Mouse (Mus musculus) stomach, embryonic 16.5 days (tissue): ENCODE results near the gene Ccdc77. TPM values are rescaled to one million over a fixed set of nuclear protein-coding genes. Genes with fewer than 3 reads are reported as not detected.

ENCODE experiments used
- ATAC-seq: fragments of 200-750 bp; cut with Nextera tagmentation; 2 replicates; pipeline ENCODE4 v1.8.0; 2017; ENCODE audit warnings: moderate number of reproducible peaks, moderate TSS enrichment; ENCODE audit not compliant: insufficient read depth, low FRiP score
- H3K27ac ChIP-seq: fragments of 300-500 bp; sonication (generic); 2 replicates; pipeline ENCODE4 v1.5.1; 2014; ENCODE audit warnings: low read length
- H3K27me3 ChIP-seq: fragments of 300-500 bp; sonication (generic); 2 replicates; pipeline ENCODE4 v1.6.1; 2014; ENCODE audit warnings: low read length, control low read depth, mixed read lengths; ENCODE audit not compliant: control insufficient read depth, insufficient read depth
- H3K36me3 ChIP-seq: fragments of 300-500 bp; sonication (generic); 2 replicates; pipeline ENCODE4 v1.6.1; 2014; ENCODE audit warnings: low read length; ENCODE audit not compliant: control insufficient read depth, insufficient read depth
- H3K4me1 ChIP-seq: fragments of 300-500 bp; sonication (generic); 2 replicates; pipeline ENCODE4 v1.6.1; 2014; ENCODE audit warnings: low read length, control low read depth, mixed read lengths; ENCODE audit not compliant: control insufficient read depth, insufficient read depth
- H3K4me2 ChIP-seq: fragments of 300-500 bp; sonication (generic); 2 replicates; pipeline ENCODE4 v1.6.1; 2014; ENCODE audit warnings: low read depth, low read length, mixed read lengths
- H3K4me3 ChIP-seq: fragments of 300-500 bp; sonication (generic); replicated peaks from 2 replicates; pipeline ENCODE4 v1.5.1; 2014; ENCODE audit warnings: mild to moderate bottlenecking, low read length
- H3K9ac ChIP-seq: fragments of 300-500 bp; sonication (generic); 2 replicates; pipeline ENCODE4 v1.6.1; 2014; ENCODE audit warnings: low read length
- H3K9me3 ChIP-seq: fragments of 300-500 bp; sonication (generic); replicated peaks from 2 replicates; pipeline ENCODE4 v1.6.1; 2016; ENCODE audit warnings: low read length, control low read depth; ENCODE audit not compliant: control insufficient read depth
- WGBS: fragments of 180-500 bp; shearing (Covaris S2); extraction: QIAGEN DNeasy Blood & Tissue Kit; methylation state at CpG from one replicate; pipeline ENCODE4 v1.1.7; 2014; 5-methylcytosine and 5-hydroxymethylcytosine counted together
- polyA plus RNA-seq: library from polyadenylated mRNA; unstranded; fragments of >200 nt; fragmentation: Nextera tagmentation; extraction: Ambion mirVana; gene quantifications from 2 replicates; pipeline ENCODE4 v1.2.1, GENCODE M21; 2015

Ccdc77 gene
- polyA plus RNA-seq: 19.3 and 20.8 TPM in 2 replicates

DNA sequence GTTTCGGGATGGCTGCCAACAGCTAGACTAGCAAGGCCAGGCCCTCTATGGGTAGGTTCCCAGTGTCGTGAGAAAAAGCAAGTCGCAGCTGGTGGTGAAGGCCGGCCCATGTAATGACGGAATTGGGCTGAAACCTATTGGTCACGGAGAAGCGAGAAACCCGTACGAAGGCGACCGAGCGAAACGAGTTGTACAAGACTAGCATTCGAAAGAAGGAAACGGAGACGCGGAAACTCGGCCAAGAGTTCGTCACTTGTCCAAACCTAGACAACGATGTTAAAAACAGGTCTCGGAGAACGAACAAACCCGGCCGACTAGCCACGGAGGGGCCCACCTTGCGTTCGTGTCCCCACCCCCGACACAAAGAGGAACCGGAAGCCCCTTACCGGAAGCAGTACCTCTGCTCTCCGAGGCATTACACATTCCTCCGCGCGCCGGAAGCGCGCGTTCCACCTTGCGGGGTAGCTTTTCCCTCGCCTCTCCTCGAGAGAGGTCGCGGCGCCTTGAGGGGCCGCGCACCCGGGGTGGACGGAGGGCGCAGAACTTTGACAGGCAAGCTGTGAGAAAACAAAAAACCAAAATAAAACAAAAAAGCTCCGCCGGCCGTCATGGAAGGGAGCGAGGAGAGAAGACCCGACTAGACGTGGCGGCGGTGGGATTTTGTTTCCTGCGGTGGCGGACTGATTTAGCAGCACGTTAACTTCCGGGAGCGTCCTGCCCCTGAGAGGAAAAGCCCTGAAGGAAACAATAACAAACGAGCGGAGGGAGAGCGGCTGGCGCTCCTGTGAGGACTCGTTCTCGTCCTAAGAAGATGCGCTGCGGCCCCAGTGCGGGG, at the start of gene Ccdc77, which contains the start of gene Kdm5a:
Gene Ccdc77, minus strand, starts transcription at position 687 of the 835 bp plus-strand sequence.
Gene Kdm5a, plus strand, starts transcription at position 437 of the 835 bp plus-strand sequence.
- H3K9me3 ChIP-seq: no peaks in the 10 kb centered on the region

DNA sequence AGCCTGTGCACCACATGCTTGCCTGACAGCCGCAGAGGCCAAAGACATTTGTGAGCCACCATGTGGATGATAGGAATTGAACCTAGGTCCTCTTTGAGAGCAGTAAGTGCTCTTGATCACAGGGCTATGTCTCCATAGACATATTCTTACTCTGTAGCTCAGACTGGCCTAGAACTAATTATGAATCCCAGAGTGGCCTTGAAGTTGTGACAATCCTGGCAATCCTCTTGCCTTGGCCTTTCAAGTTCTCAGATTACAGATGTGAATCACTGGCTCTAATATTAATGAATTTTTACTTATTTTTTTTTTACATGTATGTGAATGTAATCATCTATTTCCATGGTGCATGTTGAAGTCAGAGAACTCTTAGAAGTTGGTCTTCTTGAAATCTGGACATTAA, 39.8 kb upstream of the Ccdc77 start:
- ATAC-seq: no peak
- peaks cover 7% of the 10 kb centered on the region; the same call in 1 of the 2 replicates for H3K36me3 ChIP-seq
- WGBS: 98% methylated on average over 1 of the region's 1 CpGs

More for the DNA sequence above, at the start of gene Ccdc77, which contains the start of gene Kdm5a:
- no peaks in the 10 kb centered on the region for H3K27me3 ChIP-seq
- 0 out of 2 replicates have a peak, but pooled peaks cover 11% of the 10 kb centered on the region for H3K36me3 ChIP-seq
- ATAC-seq: peak; percentile 98
- H3K4me3 ChIP-seq: peak within 1 kb of the TSS; percentile 59
- WGBS: under 1% methylated on average over 71 of the region's 71 CpGs
- H3K9ac ChIP-seq: peak within 1 kb of the TSS; percentile 91
- peak within 1 kb of the TSS; percentile 95 for H3K4me2 ChIP-seq
- peak within 1 kb of the TSS; percentile 99 for H3K27ac ChIP-seq
- H3K4me1 ChIP-seq: peaks cover 9% of the 10 kb centered on the region; the same call in 1 of the 2 replicates

DNA sequence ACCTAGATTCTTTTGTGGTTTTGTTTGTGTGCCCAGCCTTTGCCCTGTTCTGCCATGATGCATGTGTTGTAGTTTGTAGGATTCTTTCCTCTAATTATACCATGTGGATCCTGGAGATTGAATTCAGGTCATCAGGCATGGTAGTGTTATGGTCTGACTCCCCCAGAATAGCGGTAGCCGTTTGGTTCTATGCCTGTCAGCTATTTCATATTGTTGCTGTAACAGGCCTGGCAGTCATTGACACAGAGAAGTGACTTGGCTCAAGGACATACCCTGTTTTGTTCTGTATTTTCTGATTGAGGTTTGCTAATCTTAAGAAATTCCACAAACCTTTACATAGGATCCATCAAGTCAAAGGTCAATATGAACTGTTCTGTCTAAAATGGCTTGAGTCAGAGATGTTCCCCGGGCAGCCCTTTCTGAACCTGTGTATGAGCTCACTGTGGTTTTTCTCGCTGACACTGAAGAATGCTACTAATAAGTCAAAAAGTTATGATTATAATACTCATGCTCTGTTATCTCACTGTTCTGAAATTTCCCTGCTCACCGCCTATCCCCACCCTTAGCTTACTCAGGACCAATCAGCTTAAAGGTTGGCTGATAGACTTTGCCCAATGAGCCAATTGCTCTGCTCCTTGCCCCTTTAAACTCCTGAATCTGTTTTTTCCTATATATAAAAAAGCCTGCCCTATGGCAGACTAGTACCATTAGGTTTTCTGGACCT, 31.6 kb upstream of the Ccdc77 start:
- no peak overlapping the region for H3K4me3 ChIP-seq
- ATAC-seq: no peak
- H3K27me3 ChIP-seq: no peaks in the 10 kb centered on the region
- H3K27ac ChIP-seq: no peak overlapping the region
- H3K36me3 ChIP-seq: peaks cover 18% of the 10 kb centered on the region; the same call in 1 of the 2 replicates
- no peaks in the 10 kb centered on the region for H3K9me3 ChIP-seq
- no peak overlapping the region for H3K4me2 ChIP-seq
- H3K9ac ChIP-seq: no peak overlapping the region
- H3K4me1 ChIP-seq: no peaks in the 10 kb centered on the region
- WGBS: 91% methylated on average over 5 of the region's 5 CpGs

More for the DNA sequence above, 39.8 kb upstream of the Ccdc77 start:
- H3K9me3 ChIP-seq: no peaks in the 10 kb centered on the region
- H3K4me3 ChIP-seq: no peak overlapping the region
- no peaks in the 10 kb centered on the region for H3K4me1 ChIP-seq
- no peak overlapping the region for H3K9ac ChIP-seq
- no peaks in the 10 kb centered on the region for H3K27me3 ChIP-seq
- no peak overlapping the region for H3K27ac ChIP-seq
- H3K4me2 ChIP-seq: no peak overlapping the region

DNA sequence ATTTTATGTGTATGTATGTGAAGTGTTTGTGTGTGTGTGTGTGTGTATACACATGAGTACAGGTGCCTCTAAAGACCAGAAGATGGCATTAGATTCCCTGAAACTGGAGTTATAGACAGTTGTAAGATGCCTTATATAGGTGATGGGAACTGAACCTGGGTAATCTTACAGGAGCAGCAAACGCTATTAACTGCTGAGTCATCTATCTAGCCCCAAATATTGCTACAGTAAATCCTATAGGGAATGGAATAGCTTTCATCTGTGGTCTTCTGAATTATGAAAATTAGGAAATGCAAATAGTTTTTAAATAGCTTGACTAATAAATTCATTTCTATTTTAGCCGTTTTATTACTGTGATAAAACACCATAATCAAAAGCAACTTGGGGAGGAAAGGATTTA, 28.6 kb upstream of the Ccdc77 start:
- Histone ChIP-seq H3K36me3 (peaks cover 21% of the 10 kb centered on the region; the same call in 1 of the 2 replicates), H3K4me3 (no peak overlapping the region), H3K4me1 (no peaks in the 10 kb centered on the region), H3K9me3 (no peaks in the 10 kb centered on the region), H3K4me2 (no peak overlapping the region), H3K9ac (no peak overlapping the region), H3K27ac (no peak overlapping the region), H3K27me3 (no peaks in the 10 kb centered on the region)
- WGBS: 91% methylated on average over 2 of the region's 2 CpGs
- no peak for ATAC-seq

DNA sequence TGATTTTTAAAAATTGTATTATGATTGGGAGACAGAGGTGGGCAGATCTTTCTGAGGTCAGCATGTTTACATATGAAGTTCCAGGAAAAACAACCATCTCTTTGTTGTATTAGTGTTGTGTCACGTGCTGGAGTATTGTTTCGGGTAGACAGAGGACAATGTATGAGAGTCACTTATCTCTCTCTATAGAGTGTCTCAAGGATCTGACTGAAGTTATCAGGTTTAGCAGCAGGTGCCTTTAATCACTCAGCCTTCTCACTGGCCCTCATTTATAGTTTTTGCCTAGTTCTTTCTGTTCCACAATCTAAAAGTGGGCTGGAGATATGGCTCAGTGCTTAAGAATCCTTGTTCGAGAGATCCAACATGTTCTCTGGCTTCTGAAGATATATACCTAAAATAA, 25.9 kb upstream of the Ccdc77 start:
- WGBS: 81% methylated on average over 3 of the region's 3 CpGs
- Histone ChIP-seq H3K36me3 (peaks cover 20% of the 10 kb centered on the region), H3K4me3 (no peak overlapping the region)

DNA sequence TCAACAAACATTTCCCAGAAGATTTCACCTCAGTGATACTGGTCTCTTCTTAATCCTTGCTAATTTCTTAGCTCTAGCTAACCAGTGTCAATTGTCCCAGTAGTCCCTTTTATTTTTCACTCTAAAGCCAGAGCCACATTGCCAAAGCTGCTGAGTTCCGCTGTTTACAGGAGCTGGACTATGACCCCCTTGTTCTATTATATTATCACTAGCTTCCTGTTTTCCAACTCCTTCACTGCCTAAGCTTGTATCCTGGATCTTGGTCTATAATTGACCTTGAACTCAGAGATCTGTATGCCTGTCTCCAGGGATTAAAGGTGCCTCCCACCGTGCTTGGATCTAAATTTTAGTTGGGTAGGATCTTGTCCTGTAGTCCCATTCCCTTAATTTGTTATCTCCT, 12.6 kb upstream of the Ccdc77 start:
- peaks cover 41% of the 10 kb centered on the region for H3K36me3 ChIP-seq
- H3K27me3 ChIP-seq: no peaks in the 10 kb centered on the region
- no peak overlapping the region for H3K27ac ChIP-seq
- WGBS: 82% methylated on average over 2 of the region's 2 CpGs
- no peak overlapping the region for H3K4me3 ChIP-seq
- no peak for ATAC-seq
- H3K4me2 ChIP-seq: no peak overlapping the region
- H3K9me3 ChIP-seq: no peaks in the 10 kb centered on the region
- no peak overlapping the region for H3K9ac ChIP-seq
- H3K4me1 ChIP-seq: no peaks in the 10 kb centered on the region

More for the DNA sequence above, 25.9 kb upstream of the Ccdc77 start:
- Histone ChIP-seq H3K27ac (no peak overlapping the region), H3K9me3 (no peaks in the 10 kb centered on the region), H3K4me1 (no peaks in the 10 kb centered on the region), H3K4me2 (no peak overlapping the region), H3K27me3 (no peaks in the 10 kb centered on the region), H3K9ac (no peak overlapping the region)
- ATAC-seq: no peak

DNA sequence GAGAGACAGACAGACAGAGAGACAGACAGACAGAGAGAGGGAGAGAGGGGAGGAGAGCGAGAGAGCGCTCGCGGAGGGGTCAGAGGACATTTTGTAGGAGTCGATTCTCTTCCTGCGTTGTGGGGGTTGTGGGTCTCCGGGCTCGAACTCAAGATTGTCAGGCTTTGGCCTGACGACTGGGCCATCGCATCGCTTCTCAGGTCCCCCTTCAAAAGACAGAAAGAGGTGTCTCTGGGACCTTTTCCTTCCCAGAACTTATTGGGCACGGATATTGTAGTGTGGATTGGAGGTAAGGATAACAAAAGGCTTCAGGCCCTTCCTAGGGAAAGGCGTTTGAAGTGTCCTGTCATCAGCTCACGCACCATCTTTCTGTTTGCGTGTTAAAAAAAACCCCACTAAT, 877 bp upstream of the Ccdc77 start:
- no peak for ATAC-seq
- no peak overlapping the region for H3K27ac ChIP-seq
- no peaks in the 10 kb centered on the region for H3K9me3 ChIP-seq
- H3K4me3 ChIP-seq: peak overlapping the region; percentile 59
- H3K9ac ChIP-seq: peak overlapping the region; percentile 91
- peaks cover 20% of the 10 kb centered on the region; the same call in 1 of the 2 replicates for H3K36me3 ChIP-seq
- 3% methylated on average over 15 of the region's 15 CpGs for WGBS
- peak overlapping the region; percentile 95 for H3K4me2 ChIP-seq
- peaks cover 9% of the 10 kb centered on the region; the same call in 1 of the 2 replicates for H3K4me1 ChIP-seq
- no peaks in the 10 kb centered on the region for H3K27me3 ChIP-seq

DNA sequence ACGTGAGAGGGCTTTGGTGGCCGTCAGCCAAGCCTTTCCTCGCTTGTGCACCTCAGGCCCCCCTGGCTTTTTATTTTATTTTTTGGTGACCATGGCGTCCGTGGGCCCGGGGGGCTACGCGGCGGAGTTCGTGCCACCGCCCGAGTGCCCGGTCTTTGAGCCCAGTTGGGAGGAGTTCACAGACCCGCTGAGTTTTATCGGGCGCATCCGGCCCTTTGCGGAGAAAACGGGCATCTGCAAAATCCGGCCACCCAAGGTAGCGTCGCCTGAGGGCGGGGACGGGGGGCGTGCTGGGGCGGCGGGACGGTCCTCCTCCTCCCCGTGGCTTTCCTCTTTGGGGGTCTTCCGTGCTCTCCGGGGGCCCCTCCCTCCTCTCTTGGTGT, 340 bp upstream of the Ccdc77 start:
- under 1% methylated on average over 31 of the region's 31 CpGs for WGBS
- Histone ChIP-seq H3K27ac (peak overlapping the region; percentile 99), H3K4me1 (peaks cover 9% of the 10 kb centered on the region; the same call in 1 of the 2 replicates), H3K4me3 (peak overlapping the region; percentile 59), H3K4me2 (peak overlapping the region; percentile 95), H3K27me3 (no peaks in the 10 kb centered on the region), H3K9me3 (no peaks in the 10 kb centered on the region), H3K9ac (peak overlapping the region; percentile 91), H3K36me3 (peaks cover 16% of the 10 kb centered on the region; the same call in 1 of the 2 replicates)
- 0 out of 2 replicates have a peak, but pooled peaks have one; percentile 6 for ATAC-seq
